ENCODE assay signal across 11 mouse cellular contexts in the genomic region with DNA sequence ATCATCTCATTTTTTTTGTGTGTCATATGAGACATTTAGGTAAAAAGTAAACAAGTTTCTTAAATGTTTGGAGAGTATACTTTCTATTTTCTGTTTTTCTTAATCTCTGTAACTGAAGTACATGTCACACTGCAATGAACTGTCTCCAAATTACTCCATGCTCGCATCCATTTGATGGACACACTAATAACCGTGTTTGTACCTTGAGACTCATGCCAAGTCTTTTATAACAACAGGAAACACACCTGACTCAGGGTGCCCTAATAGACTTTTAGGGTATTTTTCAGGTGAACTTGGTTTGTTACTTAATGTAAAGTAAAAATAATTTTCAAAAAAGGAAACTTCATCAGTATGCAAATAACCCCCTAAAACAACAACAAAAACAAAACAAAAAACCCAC.
"Had no signal": no experiment of that assay in that cellular context is flagged by ENCODE, and none has a peak within 500 bp of the region (broad histone marks: within the 10 kb centered on the region; RNA-seq: fewer than 3 reads in every experiment).

No protein-coding gene starts in this region.

- DNase-seq: liver; liver, embryonic 13.5 days; liver, postnatal 0 days; lung, adult 18-20 months; lung, adult 2 months; lung, embryonic 14.5 days; lung, postnatal 10 days; lung, postnatal 14 days; lung, postnatal 36 days; lung, postnatal 4 days; midbrain, embryonic 14.5 days had no signal
